Mouse (Mus musculus): ENCODE measurements around the gene Trim80.

DNA sequence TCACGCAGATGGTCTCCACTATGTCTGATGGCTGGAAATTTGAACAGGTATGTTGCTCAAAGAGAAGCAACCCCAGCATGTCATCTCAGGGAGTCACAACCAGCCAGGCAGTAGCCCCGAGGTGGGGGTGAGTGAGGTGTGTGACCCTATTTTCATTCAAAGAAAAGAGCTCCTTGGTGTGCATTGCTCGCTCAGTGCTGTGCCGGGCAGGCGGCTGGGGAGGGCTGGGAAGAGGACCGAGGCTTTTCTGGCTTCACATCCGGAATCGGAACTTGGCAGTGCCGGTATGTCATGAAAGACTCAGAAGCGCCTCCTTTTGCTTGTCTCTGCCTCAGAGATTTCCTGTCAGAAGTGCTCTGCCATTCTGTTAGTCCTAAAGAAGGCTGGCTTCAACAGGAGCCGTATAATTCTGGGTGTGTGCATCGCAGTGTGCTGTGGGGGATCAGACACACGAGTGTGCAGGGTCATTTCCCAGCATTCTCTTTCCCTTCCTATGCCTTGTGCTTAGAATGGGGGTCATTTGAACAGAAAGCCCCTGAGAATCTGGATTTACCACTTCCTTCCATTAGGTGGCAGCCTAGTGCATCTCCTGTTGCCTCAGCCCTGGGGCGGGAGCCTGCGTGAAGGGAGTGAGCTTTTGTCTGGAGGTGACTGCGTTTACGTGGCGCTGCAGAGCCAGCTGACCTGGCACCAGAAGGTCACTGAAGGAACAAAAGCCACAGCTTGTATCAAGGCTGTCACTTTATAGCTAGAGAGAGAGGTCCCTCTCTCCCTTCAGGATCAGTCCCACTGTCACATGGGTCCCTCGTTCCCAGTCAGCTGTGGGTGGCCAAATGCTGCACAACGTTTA, 12.6 kb upstream of the Trim80 start:
- peak; percentile 89 for TF ChIP-seq CTCF (IDR thresholded peaks at IDR 0.05; ENCODE audit: low read depth)
- TF ChIP-seq EP300 (optimal IDR thresholded peaks at IDR 0.05) = no peak
